Mouse (Mus musculus) lung, adult 18-20 months (tissue): Measurements from ENCODE around the gene Gpha2.

Experiments
- DNase-seq, 2 experiments: peaks; one replicate each; pipeline ENCODE4 v3.0.0; 2022; ENCODE audit warnings: mixed read lengths in 2 of 2

Gpha2 gene

GRCm38 (mm10) chr19:6242281-6242680, 16.1 kb downstream of the Gpha2 start:
- peak; percentile 77 to 85 for DNase-seq

GRCm38 (mm10) chr19:6243226-6243625, 17.0 kb downstream of the Gpha2 start:
- no peak for DNase-seq

- DNase-seq, result no peak
These were observed 19.6 kb downstream of the Gpha2 start for GRCm38 (mm10) chr19:6245806-6246205.

- no peak for DNase-seq
These were observed 21.5 kb downstream of the Gpha2 start for GRCm38 (mm10) chr19:6247526-6248300.

GRCm38 (mm10) chr19:6253021-6253420, 26.8 kb downstream of the Gpha2 start:
- no peak for DNase-seq

GRCm38 (mm10) chr19:6260428-6260827, 34.2 kb downstream of the Gpha2 start:
- DNase-seq, result no peak

- DNase-seq, result no peak
These were observed 34.8 kb downstream of the Gpha2 start for GRCm38 (mm10) chr19:6260946-6261345.

- DNase-seq, result no peak
These were observed 35.2 kb downstream of the Gpha2 start for GRCm38 (mm10) chr19:6261379-6261778.

- DNase-seq, result peak; percentile 69 to 75
These were observed 36.0 kb downstream of the Gpha2 start for GRCm38 (mm10) chr19:6262222-6262621.

GRCm38 (mm10) chr19:6262839-6263433, 36.8 kb downstream of the Gpha2 start:
- no peak for DNase-seq

GRCm38 (mm10) chr19:6264200-6264599, 38.0 kb downstream of the Gpha2 start:
- DNase-seq, result no peak

- DNase-seq, result no peak
These were observed 38.8 kb downstream of the Gpha2 start for GRCm38 (mm10) chr19:6264945-6265344.

- DNase-seq, result no peak
These were observed 39.6 kb downstream of the Gpha2 start for GRCm38 (mm10) chr19:6265727-6266182.

- DNase-seq, result peak in 1 of 2 experiments; percentile 55
These were observed 41.4 kb downstream of the Gpha2 start for GRCm38 (mm10) chr19:6267306-6268169.

GRCm38 (mm10) chr19:6268170-6268528, 42.0 kb downstream of the Gpha2 start:
- peak; percentile 85 to 88 for DNase-seq

GRCm38 (mm10) chr19:6268670-6269132, 42.5 kb downstream of the Gpha2 start:
- DNase-seq, result peak; percentile 66 to 71

GRCm38 (mm10) chr19:6269798-6270475, 43.8 kb downstream of the Gpha2 start:
- no peak for DNase-seq

- DNase-seq, result no peak
These were observed 44.5 kb downstream of the Gpha2 start for GRCm38 (mm10) chr19:6270661-6271060.

- DNase-seq, result no peak
These were observed 45.0 kb downstream of the Gpha2 start for GRCm38 (mm10) chr19:6271206-6271605.

GRCm38 (mm10) chr19:6272053-6272452, 45.9 kb downstream of the Gpha2 start:
- DNase-seq, result no peak

GRCm38 (mm10) chr19:6272738-6273137, 46.6 kb downstream of the Gpha2 start:
- DNase-seq, result no peak

- no peak for DNase-seq
These were observed 47.4 kb downstream of the Gpha2 start for GRCm38 (mm10) chr19:6273592-6273991.
